ENCODE assay signal across 27 mouse cellular contexts in the genomic region with DNA sequence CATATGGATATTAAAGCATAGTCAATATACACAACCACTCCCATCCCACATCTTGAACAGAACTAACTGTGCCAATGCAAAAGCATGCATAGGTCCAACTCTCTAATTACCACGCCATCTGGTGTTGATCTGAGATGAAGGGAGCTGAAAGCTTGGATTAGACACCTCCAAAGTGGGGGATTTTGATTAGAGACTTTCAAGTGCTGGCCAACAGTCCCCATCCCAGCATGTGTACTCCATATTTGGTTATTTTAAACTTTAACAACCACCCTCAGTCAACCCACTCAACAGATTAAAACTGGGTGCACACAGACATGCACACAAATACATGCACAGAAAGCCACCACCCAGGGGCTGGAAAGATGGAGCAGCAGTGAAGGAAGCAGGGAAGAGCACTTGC.
A peak's percentile ranks its signal among the peaks of the same experiment; 100 is the strongest.
DNase-seq lines count a peak whose midpoint lies in the region; ATAC-seq and TF ChIP-seq lines count a peak whose summit lies in the region.
"Had no signal": no experiment of that assay in that cellular context is flagged by ENCODE, and none has a peak within 500 bp of the region (broad histone marks: within the 10 kb centered on the region; RNA-seq: fewer than 3 reads in every experiment).

No protein-coding gene starts in this region.

- no peak for ATAC-seq in lung, postnatal 0 days
- ATAC-seq: activated CD4-positive, CD25-positive, alpha-beta regulatory T cell, adult 4 months; CD4-positive, CD25-positive, alpha-beta regulatory T cell, adult 4 months; intestine, embryonic 15.5 days; midbrain, embryonic 16.5 days had no signal

- H3K9ac ChIP-seq in lung, postnatal 0 days (replicated peaks; ENCODE audit: low read depth), result no peak overlapping the region
- H3K9ac ChIP-seq: embryonic facial prominence, embryonic 12.5 days; hindbrain, embryonic 15.5 days; intestine, embryonic 15.5 days; limb, embryonic 13.5 days; liver, embryonic 13.5 days; lung, embryonic 14.5 days had no signal

- no peak for TF ChIP-seq CTCF in lung, postnatal 0 days (IDR thresholded peaks at IDR 0.05)

- H3K4me2 ChIP-seq in lung, postnatal 0 days (replicated peaks; ENCODE audit: low read depth, low read length), result no peak overlapping the region
- H3K4me2 ChIP-seq: embryonic facial prominence, embryonic 12.5 days; hindbrain, embryonic 15.5 days; intestine, embryonic 15.5 days; limb, embryonic 13.5 days; liver, embryonic 13.5 days; lung, embryonic 14.5 days had no signal

- H3K27ac ChIP-seq in lung, postnatal 0 days (ENCODE audit: low read length), result no peak overlapping the region
- H3K27ac ChIP-seq: embryonic facial prominence, embryonic 12.5 days; hindbrain, embryonic 15.5 days; intestine, embryonic 15.5 days; limb, embryonic 13.5 days; liver, embryonic 13.5 days had no signal

- WGBS in lung, postnatal 0 days, result 65% methylated on average over 1 of the region's 1 CpGs

- no peak for TF ChIP-seq EP300 in lung, postnatal 0 days (IDR thresholded peaks at IDR 0.05)

- peak; percentile 14 for DNase-seq in cerebellum, postnatal 10 days
- DNase-seq in cerebellum, adult 18-20 months, result no peak
- peak; percentile 21 to 26 for DNase-seq in frontal cortex, adult 2 months (ENCODE audit: extremely low spot score in 1 of 2, low spot score in 1 of 2)
- DNase-seq in frontal cortex, postnatal 25 days (ENCODE audit: low spot score in 2 of 2), result no peak
- peak; percentile 6 for DNase-seq in right cerebral cortex, adult 18-20 months
- no peak for DNase-seq in right cerebral cortex, postnatal 4 days
- no peak for DNase-seq in lung, postnatal 0 days (ENCODE audit: low spot score)
- DNase-seq in adrenal gland, postnatal 10 days, result no peak
- DNase-seq: adrenal gland, postnatal 14 days; cerebellum, adult 2 months; gastrocnemius, postnatal 10 days; heart, adult 18-20 months; heart, postnatal 36 days; kidney, adult 9 months; kidney, postnatal 25 days; liver, embryonic 13.5 days; lung, embryonic 14.5 days; lung, postnatal 4 days; right cerebral cortex, postnatal 25 days had no signal

- H3K4me1 ChIP-seq in lung, postnatal 0 days (ENCODE audit: insufficient read depth, low read depth, low read length), result no peaks in the 10 kb centered on the region
- H3K4me1 ChIP-seq: hindbrain, embryonic 15.5 days; intestine, embryonic 15.5 days; liver, embryonic 13.5 days had no signal

- no peaks in the 10 kb centered on the region for H3K9me3 ChIP-seq in lung, postnatal 0 days (ENCODE audit: low read length)
- H3K9me3 ChIP-seq: embryonic facial prominence, embryonic 12.5 days; G1E; hindbrain, embryonic 15.5 days; intestine, embryonic 15.5 days; limb, embryonic 13.5 days; liver, embryonic 13.5 days had no signal

- H3K36me3 ChIP-seq in lung, postnatal 0 days (ENCODE audit: insufficient read depth, low read length), result no peaks in the 10 kb centered on the region
- H3K36me3 ChIP-seq: embryonic facial prominence, embryonic 12.5 days; G1E; hindbrain, embryonic 15.5 days; intestine, embryonic 15.5 days; limb, embryonic 13.5 days; liver, embryonic 13.5 days had no signal

- H3K4me3 ChIP-seq in lung, postnatal 0 days (ENCODE audit: low read depth, low read length), result no peak overlapping the region
- H3K4me3 ChIP-seq: embryonic facial prominence, embryonic 12.5 days; hindbrain, embryonic 15.5 days; intestine, embryonic 15.5 days; limb, embryonic 13.5 days; liver, embryonic 13.5 days had no signal

- H3K27me3 ChIP-seq in lung, postnatal 0 days (replicated peaks; ENCODE audit: insufficient read depth, low read length), result no peaks in the 10 kb centered on the region
- H3K27me3 ChIP-seq: embryonic facial prominence, embryonic 12.5 days; hindbrain, embryonic 15.5 days; intestine, embryonic 15.5 days; limb, embryonic 13.5 days; liver, embryonic 13.5 days had no signal

Comparison
In these comparisons a context has a peak if more than half of its experiments do, and no peak if none do; other contexts are left out.
1. DNase-seq: peak in cerebellum, postnatal 10 days (2 of 2), frontal cortex, adult 2 months (2 of 2) and right cerebral cortex, adult 18-20 months (single experiment); none in cerebellum, adult 18-20 months (0 of 2), frontal cortex, postnatal 25 days (0 of 2), right cerebral cortex, postnatal 4 days (single experiment), lung, postnatal 0 days (single experiment) and adrenal gland, postnatal 10 days (single experiment).